Mouse (Mus musculus) cerebellum, adult 9-10 months (tissue): ENCODE measurements around the gene Slc30a5.
"Not testable (repeated sequence)": the region's sequence is repeated elsewhere in the genome, so short reads cannot be mapped to it uniquely, and the experiment has no call there.

ENCODE experiments used
- DNase-seq: peaks from one replicate; pipeline ENCODE4 v3.0.0; 2022

Gene Slc30a5

GRCm38 (mm10) chr13:100832741-100833639, at the start of gene Slc30a5:
Slc30a5 (minus strand) TSS chr13:100833427.
- DNase-seq, result peak; percentile 99

- no peak for DNase-seq
Measured at GRCm38 (mm10) chr13:100881944-100882343, 48.7 kb upstream of the Slc30a5 start.

DNA sequence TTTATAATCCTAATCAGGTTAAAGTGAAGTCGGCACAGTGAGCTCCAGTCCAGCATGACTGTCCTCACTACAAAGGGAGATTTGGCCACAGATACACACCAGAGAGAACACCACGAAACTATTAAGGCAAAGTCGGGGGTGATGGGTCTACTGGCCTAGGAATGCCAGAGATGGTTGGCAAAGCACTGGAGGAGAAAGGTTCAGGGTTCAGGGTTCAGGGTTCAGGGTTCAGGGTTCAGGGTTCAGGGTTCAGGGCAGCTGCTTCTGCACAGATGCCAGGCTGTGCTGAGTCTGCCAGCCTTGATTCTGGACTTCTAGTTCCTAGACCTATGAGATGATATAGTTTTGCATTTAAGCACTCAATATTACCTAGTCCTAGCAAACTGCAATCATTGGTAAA, 46.6 kb upstream of the Slc30a5 start:
- DNase-seq, result no peak

DNA sequence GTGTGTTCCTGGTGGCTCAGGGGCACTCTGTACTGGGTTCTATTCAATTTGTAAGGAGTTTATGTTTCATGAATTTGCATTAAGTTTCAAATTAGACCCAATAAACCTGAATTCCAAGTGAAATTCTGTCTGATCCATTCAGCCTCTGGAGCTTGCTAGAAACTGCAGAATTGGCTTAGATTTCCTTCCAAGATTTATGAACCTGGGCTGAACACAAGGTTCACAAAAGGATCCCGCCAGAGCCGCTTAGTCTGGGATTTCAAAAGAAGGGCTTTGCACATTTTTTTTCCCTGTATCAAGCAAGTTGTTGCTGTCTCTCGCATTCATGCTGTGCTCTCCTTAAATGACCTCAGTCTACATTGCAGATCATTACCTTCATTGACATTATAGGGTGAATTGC, 46.1 kb upstream of the Slc30a5 start:
- no peak for DNase-seq

DNA sequence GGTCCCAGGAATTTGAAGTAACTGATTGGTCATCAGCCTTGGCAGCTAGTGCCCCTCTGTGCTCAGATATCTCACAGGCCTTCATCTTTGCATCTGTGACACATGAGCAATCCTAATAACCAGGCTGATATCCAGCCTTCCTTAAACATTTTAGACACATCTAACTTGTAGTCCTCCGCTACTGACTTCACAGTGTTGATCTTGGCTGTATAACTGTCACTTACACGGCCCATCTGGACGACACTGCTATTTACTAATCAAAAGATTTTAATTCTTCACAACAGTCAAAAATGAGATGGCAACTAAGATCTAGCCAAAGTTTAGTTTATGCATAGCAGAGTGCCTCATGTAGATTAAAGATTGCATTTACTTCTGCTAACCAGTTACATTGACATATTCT, 45.0 kb upstream of the Slc30a5 start:
- DNase-seq, result no peak

DNA sequence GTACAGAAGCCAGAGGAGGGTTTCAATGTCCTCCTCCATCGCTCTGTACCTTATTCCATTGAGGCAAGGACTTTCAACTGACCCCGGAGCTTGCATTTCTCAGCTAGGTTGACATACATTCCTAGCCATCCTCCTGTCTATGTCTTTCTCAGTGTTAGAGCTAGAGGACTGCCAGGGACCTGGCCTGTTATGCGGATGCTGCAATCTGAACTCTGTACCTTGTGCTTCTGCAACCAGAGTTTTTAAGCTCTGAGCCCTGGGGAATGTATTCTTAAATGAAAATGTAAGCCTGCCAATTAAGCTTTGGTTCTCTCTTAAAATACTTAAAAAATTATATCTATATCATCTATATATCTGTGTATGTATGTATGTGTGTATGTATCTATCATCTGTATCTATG, 44.5 kb upstream of the Slc30a5 start:
- no peak for DNase-seq

GRCm38 (mm10) chr13:100875103-100875502, 41.9 kb upstream of the Slc30a5 start:
- no peak for DNase-seq

DNA sequence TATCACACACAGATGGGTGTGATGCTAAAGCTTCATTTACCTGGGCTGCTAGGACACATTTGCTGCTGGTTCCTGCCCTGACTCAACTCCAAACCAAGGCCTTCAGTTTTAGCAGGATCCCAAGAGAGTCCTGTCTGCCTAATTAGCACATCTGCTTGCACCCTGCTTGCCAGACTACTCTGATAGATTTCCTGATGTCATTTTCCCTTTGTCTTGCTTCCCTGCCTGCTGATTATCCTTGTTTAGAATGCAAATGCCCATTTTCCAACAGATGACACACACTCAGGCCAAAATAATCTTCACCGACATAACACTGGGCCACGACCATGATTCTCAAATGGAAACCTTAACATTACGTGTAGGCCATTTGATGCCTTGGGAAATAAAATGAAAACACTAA, 41.4 kb upstream of the Slc30a5 start:
- DNase-seq, result no peak

DNA sequence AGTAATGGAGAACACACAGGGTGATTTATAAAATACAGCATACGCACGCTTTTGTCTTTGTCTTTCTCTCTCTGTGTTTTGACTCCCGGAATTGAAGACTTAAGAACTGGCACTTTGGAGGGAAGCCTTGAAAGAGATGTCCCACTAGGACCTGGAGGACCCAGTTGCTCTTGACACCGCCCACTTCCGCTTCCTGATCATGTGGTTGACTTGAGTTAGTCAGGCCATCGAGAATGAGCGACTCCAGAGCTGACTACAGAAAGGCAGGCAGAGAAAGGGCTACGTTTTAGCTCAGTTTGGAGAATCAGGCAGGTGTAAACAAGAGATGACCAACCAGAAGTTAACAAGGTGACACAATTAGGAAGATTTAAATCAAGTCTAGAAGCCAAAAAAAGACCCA, 40.3 kb upstream of the Slc30a5 start:
- DNase-seq, result no peak

- no peak for DNase-seq
Measured at GRCm38 (mm10) chr13:100871445-100872171, 38.4 kb upstream of the Slc30a5 start.

DNA sequence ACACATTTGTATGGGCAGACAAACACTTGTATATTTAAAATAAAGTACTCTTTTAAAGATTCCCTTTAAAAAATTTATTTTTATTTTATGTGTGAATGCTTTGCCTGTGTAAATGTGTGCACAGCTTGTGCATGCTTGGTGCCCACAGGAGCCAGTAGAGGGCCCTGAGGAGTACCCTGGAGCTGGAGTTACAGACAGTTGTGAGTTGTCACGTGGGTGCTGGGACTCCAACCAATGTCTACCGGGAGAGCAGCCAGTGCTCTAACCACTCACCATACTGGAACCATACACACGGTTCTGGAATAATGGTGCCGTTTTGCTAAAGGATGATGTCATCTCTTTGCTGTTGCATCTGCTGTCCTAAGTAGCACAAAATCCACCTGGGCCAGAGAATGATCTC, 36.6 kb upstream of the Slc30a5 start:
- DNase-seq, result no peak

DNA sequence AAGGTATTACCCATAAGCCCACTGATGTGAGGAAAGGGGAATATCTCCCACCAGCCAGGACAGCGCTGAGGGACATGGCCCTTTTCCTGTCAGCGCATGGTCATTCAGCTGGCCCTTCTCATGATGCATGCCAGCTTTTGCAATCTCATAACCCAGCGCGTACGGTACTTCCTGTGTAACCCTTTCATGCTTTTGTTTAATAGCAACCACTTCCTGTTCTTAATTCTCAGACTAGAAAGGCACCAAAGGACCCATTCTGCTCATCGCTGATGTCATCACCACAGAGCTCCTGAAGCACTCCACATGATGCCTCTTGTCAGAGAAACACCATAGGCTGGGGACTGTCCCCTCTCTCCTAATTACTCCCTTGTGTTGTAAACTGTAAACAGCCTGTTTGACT, 33.1 kb upstream of the Slc30a5 start:
- no peak for DNase-seq

- no peak for DNase-seq
Measured at GRCm38 (mm10) chr13:100865744-100866143, 32.5 kb upstream of the Slc30a5 start.

- DNase-seq, result not testable (repeated sequence)
Measured at GRCm38 (mm10) chr13:100863914-100864313, 30.7 kb upstream of the Slc30a5 start.

- no peak for DNase-seq
Measured at GRCm38 (mm10) chr13:100859117-100859516, 25.9 kb upstream of the Slc30a5 start.

GRCm38 (mm10) chr13:100854174-100854573, 20.9 kb upstream of the Slc30a5 start:
- peak; percentile 36 for DNase-seq

- no peak for DNase-seq
Measured at GRCm38 (mm10) chr13:100853120-100853519, 19.9 kb upstream of the Slc30a5 start.

GRCm38 (mm10) chr13:100849137-100849536, 15.9 kb upstream of the Slc30a5 start:
- DNase-seq, result no peak

DNA sequence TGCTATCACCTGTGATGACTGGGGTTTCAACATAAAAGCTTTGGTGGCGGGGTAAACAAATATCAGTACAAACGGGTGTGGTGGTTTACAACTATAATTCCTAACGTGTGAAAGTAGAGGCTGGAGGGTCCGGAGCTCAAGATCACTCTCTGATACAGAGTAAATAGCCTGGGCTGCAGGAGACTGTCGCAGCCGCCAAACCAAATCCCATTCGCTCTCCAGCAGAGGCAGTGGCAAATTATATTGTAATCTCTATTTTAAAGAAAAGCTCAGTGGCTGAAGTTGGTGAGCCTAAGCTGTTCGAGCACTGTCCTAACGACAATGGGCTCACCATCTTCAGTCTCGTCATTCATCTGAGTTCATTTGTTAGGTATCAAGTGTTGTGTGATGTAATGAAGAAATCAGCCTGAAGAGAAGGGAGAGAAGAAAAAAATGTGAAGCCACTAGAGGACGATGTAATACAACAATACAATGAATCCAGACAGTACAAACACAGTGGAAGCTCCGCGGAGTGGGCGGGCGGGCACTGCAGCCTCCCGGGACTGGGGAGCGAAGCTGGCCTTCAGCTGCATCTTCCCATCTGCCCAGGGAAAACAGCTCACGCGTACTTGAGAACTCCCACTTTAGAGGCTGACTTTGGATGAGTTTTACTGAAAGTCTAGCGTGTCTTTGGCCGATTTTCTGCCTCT, 13.8 kb upstream of the Slc30a5 start:
- DNase-seq, result peak; percentile 29

- DNase-seq, result no peak
Measured at GRCm38 (mm10) chr13:100846254-100846653, 13.0 kb upstream of the Slc30a5 start.

GRCm38 (mm10) chr13:100843944-100844343, 10.7 kb upstream of the Slc30a5 start:
- no peak for DNase-seq

GRCm38 (mm10) chr13:100843016-100843725, 9.9 kb upstream of the Slc30a5 start:
- peak; percentile 31 for DNase-seq

DNA sequence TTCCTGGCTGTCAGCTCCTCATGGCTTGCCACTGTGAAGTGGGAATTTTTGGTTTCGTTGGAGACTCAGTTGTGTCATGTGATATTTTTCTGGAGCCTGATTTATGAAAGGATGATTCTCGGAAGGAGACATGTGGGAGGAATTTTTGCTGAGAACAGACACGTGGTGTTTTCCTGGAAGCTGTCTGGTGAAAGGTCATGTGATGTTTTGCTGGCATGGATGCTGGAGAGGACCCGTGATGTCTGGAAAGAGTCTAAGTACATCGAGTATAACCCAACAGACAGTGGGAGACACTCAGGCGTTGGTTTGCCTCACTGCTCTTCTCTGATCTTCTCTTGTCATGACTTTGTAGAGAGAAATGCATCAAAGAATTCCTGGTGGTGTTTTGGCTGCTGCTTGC, 8.5 kb upstream of the Slc30a5 start:
- DNase-seq, result no peak
